Mouse (Mus musculus) liver, adult (tissue): ENCODE data around the gene Papss1.

Experiments
- GATA4 ChIP-seq: IDR thresholded peaks from 2 replicates; pipeline ENCODE4 v1.6.1; 2014; ENCODE audit warnings: mild to moderate bottlenecking, low read length; ENCODE audit not compliant: insufficient replicate concordance

The Papss1 gene

DNA sequence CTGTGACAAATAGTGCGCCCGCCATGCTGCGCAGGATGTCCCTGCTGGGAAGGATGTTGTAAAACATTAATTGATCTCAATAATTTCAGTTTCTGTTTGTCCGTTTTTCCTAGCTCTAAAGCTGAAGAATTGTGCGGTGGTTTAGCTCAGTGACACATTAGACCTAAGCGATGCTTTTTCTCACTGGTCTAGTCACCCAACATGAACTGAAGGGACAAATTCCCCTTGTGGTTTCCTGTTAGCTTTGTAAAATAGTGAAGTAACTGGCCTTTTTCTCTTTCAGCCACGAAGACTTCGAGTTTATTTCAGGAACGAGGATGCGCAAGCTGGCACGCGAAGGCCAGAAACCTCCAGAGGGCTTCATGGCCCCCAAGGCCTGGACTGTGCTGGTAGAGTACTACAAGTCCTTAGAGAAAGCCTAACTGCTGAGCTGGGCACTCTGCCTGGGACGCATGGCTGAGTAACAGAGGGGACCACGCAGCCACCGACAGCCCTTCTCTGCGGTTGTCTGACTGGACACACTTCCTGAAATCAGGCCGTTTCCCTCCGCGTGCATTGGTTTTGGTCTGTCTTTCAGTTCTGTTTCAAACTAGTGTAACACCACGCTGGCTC, 78.2 kb downstream of the Papss1 start:
- TF ChIP-seq GATA4 = no peak

DNA sequence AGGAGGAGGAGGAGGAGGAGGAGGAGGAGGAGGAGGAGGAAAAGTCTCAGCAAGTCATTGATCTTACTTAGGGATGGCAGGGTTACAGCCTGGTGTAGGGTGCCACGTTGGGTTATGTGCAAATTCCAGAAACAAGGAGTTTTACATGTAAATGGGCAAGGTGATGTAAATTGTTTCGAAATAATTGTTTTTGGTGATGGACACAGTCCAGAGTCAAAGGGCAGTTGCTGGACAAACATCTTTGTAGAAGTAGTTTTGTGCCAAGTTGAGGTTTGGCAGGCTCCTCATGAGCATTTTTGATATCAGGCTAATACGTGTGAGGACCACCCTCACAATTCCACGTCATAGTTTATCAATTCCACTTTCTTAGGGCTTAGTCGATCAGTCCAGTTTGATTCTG, 80.6 kb downstream of the Papss1 start:
- no peak for TF ChIP-seq GATA4

DNA sequence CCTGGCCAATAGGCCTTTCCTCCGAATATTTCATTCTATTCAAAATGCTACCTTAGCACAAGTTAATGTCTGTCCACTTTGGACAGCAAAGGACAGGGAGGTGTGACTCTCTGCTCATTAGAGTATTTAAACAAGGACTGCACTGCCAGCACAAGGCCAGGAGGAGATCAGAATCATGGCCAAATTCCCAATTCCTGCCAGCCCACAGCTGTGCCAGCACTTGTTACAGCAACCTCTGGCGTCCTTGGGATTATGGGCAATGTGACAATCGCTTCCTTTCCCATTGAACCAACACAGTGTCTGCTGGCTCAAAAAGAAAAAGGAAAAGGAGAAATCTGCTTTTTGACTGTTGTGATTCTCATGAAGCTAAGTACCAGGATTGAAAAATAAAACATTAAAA, 89.8 kb downstream of the Papss1 start:
- TF ChIP-seq GATA4 = no peak

DNA sequence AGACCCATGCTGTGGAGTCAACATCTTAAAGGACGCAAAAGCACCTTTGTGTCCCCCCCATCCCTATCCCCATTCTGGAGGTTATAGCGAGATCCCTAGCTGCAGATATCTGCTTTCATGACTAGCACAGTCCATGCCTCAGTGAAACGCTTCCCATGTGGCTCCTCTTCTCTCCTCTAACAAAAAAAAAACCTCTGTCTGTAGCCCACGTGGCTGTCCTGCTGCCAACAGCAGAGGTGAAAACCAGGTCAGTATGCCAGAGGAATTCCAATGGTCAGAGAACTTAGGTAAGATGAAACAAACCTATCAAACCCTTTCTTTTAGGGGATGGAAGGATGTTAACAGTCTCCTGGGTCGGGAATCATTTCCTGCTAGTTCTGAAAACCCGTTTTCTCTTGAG, 91.5 kb downstream of the Papss1 start:
- TF ChIP-seq GATA4 = no peak

DNA sequence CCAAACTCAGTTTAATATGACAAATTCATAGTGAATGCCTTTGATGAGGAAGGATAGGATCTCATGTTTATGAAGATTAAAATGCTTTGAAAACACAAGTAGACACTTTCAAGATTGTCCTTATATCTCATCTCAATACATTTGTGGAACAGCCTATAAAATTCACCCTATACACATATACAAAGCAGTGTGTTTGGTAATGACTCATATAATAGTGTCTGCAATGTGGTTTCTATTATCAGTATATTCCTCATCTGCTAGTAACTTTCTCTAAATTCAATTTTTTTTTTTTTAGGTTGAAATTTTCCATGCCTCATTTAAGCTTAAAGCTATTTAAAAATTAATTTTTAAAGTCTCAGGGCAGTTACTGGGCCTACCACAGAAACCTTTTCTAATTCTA, 95.6 kb downstream of the Papss1 start:
- TF ChIP-seq GATA4 = no peak

GRCm38 (mm10) chr3:131660629-131661028, 96.1 kb downstream of the Papss1 start:
- no peak for TF ChIP-seq GATA4

- no peak for TF ChIP-seq GATA4
These were observed 98.1 kb downstream of the Papss1 start for GRCm38 (mm10) chr3:131662589-131663148.

DNA sequence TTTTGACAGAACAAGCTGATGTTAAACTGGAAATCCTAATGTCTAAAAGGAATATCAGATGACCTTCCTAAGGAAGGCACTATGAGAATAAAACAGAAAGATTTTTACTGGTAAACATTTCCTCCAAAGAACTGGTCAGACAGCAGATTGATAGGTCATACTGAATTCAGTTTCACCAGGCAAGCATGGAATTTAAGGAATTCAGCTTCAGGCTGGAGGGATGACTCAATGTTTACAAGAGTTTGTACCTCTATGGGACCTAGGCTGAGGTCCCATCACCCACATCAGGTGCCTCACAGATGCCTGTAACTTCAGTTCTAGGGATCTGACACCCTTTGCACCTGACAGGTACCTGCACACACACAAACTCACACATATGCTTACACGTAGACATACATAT, 105.3 kb downstream of the Papss1 start:
- no peak for TF ChIP-seq GATA4

DNA sequence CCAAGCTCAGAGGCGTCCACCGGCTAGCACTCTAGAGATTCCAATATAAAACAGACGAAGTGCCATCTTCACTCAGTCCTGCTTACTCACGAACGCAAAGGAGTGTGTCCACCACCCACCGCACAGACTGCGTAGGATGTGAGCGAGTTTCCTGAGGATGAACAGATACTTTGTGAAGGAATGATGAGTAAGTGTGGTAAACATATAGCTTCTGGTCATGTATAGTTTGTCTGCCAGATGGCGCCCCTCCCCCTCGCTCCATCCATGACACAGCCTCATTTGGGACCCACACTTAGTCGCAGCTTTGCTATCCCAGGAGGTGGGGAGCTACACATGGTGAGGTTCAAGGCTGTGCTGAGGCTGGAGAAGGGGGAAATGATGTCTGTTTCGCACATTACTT, 121.5 kb downstream of the Papss1 start:
- no peak for TF ChIP-seq GATA4

DNA sequence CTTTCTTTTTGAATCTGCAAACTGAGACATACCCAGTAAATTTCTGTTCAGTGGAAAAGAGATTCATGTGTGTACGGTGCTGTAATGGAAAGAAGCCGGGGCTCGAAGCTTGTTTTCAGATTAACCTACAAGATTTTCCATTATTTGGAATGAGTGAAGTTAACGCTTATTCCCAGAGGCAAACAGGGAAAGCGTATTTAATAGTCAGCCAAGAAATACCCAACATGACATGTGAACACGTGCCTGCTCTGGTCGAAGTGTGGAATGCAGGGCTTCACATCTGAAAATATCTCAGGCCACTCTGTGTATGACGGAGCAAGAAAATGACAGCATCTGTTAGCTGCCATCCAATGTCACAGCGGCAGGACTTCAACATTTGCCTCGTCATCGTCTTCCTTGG, 125.4 kb downstream of the Papss1 start:
- no peak for TF ChIP-seq GATA4

- no peak for TF ChIP-seq GATA4
These were observed 126.0 kb downstream of the Papss1 start for GRCm38 (mm10) chr3:131690543-131690942.

DNA sequence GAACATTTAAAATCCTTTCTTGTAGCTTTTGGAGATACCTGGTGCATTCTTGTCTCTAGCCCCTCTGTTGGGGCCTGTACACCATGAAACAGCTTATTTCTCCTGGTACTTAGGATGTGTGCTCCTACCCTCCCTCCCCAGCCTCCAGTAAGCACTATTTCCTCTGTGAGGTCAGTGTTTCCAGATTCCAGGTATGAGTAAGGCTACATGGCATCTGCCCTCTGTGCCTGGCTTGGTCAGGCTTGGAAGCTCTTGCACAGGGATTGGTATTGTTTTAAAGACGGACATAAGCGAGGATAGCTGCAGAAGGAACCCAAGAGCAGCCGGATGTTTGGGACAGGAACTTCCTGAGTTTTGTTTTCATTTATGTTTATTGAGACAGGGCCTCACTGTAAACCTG, 126.6 kb downstream of the Papss1 start:
- no peak for TF ChIP-seq GATA4
